Mouse (Mus musculus) kidney, postnatal 4 days (tissue): ENCODE data around the gene Iqsec1.

Experiments used
- DNase-seq, 2 experiments: peaks; one replicate each; pipeline ENCODE4 v3.0.0; 2021; ENCODE audit warnings: mixed read lengths in 2 of 2

Iqsec1 gene

DNA sequence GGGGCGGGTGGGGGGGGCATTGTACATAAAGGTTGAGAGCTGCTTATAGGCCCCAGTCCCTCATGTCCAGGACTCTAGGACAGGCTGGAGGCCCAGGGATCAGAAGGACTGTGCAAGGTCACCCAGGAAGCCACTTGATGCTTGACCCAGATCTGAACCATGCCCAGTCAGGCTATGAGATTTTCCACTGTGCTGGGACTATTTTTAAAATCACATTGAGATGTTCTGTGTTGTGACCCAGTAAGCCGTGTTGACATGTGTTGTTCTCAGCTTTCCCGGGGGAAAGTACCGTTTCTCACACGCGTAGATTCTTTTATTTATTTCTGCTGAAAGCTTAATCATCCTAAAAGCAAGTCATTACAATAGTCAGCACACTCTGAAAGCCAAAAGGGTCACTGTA lies 372.5 kb downstream of the Iqsec1 start:
- no peak for DNase-seq

DNA sequence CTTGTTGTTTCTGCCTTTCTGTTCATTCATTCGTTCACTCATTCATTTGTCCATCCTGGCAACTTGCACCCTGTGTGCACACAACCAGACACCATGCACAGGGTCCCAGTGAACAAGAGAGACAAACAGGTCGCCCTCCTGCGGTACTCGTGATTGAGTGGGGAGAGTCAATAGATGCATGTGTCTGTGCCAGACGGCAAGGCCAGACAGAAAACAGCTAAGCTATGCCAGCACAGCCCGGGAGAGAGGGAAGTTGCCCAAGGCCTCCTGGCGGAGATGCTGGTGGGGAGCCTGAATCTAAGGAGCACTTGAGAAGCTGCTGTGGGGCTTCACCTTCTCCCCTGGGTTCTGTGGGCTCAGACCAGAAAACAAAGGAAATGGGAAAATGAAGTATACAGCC lies 373.1 kb downstream of the Iqsec1 start:
- no peak for DNase-seq

GRCm38 (mm10) chr6:90613277-90613676 lies 375.2 kb downstream of the Iqsec1 start:
- DNase-seq: no peak

DNA sequence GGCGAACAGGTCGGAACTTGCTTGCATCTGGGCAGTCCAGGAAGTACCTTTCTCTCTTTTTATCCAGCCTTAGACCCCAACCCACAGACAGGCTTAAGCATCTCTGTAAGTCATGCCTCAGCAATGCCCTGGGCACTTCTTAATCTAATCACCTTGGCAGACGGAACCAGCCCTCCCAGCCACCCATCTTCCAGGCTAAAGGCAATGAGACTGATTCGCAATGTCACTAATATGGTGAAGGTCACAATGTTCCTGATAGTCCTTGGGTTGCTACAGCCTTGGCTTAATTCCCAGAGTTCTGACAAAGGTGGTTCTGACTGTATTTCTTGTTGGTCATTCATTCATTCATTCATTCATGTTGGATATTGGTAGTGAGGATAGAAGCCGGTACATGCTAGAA lies 378.2 kb downstream of the Iqsec1 start:
- DNase-seq: no peak

- peak; percentile 56 to 70 for DNase-seq
Measured at GRCm38 (mm10) chr6:90608186-90608585, 380.3 kb downstream of the Iqsec1 start.

GRCm38 (mm10) chr6:90607196-90607595 lies 381.3 kb downstream of the Iqsec1 start:
- DNase-seq: peak; percentile 80 to 82

GRCm38 (mm10) chr6:90606538-90606937 lies 381.9 kb downstream of the Iqsec1 start:
- DNase-seq: peak; percentile 77 to 84
